Mouse (Mus musculus): ENCODE measurements at regions not wholly inside any gene's neighbourhood (a gene's known extent, or its start where the extent isn't known, plus 50 kb on each side); places are given as distances from the start of the nearest gene placed in this dataset.

DNA sequence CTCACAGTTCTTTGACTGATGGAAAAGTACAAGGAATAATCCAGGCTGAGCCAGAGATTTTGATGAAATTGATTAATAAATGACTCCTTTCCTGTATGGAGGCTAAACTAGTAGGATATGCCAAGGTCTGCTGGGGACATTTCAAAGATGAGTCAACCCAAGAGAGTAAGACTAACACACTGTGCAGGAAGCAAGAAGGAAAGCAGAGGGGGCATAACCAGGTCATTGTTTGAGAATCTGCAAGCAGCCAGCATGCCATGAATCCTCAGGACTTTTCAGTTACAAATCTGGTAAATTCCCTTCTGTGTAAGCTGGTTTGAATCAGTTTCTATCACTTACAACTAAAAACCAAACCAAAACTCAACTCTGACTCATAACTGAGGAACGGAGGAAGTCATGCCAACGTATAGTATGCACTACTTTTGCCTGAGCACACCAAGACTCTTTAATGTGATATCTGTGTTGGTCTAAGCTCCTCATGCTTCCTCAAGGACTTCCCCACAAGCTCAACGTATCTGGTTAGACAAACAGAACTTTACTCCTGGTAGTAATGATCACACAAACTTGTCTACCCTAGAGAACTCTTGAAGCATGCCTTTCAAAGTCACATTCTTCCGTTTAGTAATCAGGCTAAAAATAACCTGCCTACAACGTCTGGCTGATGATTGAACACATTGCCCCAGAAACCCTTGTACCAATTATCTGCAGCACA, 314.0 kb upstream of the Adamts9 start:
- DNase-seq (ENCODE audit: low spot score), result no peak

DNA sequence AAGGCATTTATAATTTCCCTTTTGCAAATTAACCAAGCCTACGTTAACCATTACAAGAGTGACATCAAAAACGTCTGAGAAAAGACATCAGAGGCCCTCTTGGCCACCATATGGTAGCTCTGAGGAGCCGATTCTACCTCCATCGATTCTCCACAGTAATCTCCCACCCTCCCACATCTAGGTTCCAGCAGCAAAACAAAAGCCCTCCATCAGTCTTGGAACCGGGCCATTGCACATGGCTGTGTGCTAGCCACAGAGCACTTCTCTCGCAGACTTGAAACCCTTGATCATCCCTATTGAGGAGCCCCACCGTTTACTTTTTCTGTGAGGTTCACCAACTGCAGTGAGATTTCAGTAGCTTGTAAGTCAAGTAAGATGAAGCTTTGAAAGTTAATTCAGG, 310.5 kb upstream of the Adamts9 start:
- DNase-seq (ENCODE audit: low spot score), result no peak

- no peak for DNase-seq (ENCODE audit: low spot score)
These were observed 305.7 kb upstream of the Adamts9 start for GRCm38 (mm10) chr6:93248973-93249372.

DNA sequence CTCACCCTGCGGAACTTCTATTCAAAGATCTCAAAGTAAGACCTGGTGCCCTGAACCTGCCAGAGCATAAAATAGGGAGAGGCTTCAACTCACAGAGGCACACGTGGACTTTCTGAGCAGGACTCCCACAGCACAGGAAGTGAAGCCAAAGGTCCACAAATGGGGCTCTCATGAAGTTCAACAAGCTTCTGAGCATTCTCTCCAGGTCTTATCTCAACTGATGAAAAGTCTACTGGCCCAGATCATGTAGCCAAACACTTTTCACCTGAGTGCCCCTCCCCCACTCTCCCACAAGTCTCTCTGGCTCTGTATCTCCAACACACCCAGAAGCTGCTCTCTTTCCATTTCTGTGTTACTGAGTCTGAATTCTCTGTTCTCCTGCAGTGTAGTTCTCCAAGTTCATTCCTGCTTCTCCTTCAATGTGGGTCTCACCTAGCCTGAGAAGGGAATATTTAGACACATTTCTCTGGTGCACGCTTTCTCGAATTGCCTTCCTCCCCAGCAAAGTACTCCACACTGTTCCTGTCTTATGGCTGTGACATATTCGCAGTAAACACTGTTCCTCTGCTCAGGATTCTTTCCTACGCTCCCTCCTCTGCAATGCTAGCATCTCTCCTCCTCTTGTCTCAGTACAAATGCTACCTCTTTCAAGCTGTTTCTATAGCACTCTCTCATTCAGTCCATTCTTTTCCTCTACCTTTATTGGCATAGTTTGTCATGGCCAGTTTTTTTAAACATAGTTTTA, 303.4 kb upstream of the Adamts9 start:
- no peak for DNase-seq (ENCODE audit: low spot score)

DNA sequence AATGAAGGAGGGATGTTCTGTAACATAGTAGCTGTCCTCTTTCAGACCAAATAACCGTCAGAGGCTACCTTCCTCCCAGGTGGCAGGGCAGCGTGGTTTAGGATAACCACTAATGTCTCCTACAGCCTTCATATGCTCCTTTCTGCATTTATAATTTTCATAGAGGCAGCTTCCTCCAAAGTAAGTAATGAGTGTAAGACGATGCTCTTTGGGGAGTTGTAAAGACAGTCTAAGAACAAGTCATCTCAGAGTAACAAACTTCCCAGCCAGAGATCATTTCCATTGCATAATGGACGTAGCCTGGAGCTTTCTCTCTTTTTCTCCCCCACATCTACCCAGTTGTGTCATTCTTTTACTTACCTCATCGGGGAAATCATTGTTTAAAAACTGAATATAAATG, 292.3 kb upstream of the Adamts9 start:
- no peak for DNase-seq (ENCODE audit: low spot score)

- no peak for DNase-seq (ENCODE audit: low spot score)
These were observed 289.3 kb upstream of the Adamts9 start for GRCm38 (mm10) chr6:93232636-93233035.

GRCm38 (mm10) chr6:93230450-93230849, 287.2 kb upstream of the Adamts9 start:
- no peak for DNase-seq (ENCODE audit: low spot score)

DNA sequence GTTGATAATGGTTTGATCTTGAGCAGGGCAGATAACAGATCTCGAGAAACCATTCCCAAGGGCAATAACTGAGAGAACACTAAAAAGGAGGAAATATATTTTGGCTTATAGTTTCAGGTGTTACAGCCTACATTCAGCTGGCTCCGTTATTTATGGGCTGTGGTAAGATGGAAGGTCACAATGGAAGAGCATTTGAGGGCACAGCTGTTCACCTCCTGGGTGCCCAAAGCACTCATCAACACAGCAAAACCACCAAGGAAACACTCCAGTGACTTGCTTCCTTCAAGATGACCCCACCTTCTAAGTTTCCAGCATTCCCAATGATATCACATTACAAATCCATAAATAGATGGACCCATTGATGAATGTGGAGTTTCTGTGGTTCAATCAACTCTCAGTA, 286.0 kb upstream of the Adamts9 start:
- no peak for DNase-seq (ENCODE audit: low spot score)

GRCm38 (mm10) chr6:93223610-93224550, 280.6 kb upstream of the Adamts9 start:
- DNase-seq (ENCODE audit: low spot score), result peak; percentile 67

DNA sequence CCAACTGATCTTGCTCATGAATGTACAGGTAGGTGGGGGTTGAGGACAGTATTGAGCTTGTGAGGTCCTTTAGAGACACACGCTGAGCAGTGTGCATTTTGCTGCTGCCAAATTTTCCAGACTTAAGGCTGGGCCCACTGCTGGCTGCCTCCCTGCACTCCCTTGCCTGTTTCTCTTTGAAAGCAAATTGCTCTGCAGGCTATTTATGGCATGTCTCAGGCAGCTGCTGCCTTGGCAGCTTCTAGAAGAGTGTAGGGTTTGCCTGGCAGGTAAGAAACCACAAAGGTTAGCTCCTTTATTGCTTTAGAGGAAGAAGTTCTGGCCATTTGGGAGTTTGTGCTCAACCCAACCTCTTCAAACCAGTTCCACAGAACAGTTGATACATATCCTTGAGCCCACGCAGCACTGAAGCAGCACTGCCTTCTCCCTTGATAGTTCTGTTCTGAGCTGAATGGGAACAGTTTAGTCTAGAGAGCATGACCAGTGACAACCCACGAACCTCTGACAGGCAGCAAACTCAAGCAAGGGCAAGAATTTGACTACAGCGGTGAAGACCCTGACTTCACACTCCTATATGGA, 274.8 kb upstream of the Adamts9 start:
- DNase-seq (ENCODE audit: low spot score), result no peak

DNA sequence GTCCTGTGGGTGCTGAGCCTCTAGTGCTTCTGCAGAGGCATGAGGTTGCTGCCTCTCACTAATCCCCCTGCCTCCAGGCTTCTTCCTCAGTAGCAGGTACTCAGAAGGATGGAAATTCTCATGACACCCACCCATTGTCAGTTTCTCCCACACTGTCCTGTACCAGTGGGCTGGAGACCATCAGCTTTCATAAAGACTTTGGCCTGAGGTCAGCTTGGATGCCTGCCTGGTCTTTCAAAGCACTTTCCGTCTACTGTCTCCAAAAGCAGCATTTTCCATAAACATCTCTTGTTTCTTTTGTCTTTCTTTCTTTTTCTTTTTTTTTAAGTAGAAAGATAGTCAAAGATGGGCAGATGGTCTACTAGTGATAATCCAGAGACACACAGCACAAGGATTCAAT, 257.6 kb upstream of the Adamts9 start:
- DNase-seq (ENCODE audit: low spot score), result no peak

DNA sequence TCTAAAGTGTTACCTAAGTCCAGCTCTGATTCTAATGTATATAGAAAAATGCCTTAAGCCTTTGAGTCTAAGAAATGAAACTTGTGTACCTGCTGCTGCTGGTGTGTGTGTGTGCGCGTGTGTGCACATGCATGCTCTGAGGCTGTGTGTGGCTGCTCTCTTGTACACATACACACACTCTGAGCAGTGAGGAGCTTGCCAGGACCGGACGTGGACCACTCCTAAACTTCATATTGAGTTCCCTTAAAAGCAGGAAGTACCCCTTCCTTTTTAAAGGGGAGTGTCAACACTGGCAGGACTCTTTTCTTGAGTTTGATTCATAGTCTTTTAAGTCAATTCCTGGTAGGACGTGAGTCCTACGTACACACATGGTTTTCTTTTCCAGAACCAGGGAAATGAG, 251.4 kb upstream of the Adamts9 start:
- DNase-seq (ENCODE audit: low spot score), result no peak

- DNase-seq (ENCODE audit: low spot score), result no peak
These were observed 249.7 kb upstream of the Adamts9 start for GRCm38 (mm10) chr6:93192980-93193379.

- DNase-seq (ENCODE audit: low spot score), result no peak
These were observed 247.7 kb upstream of the Adamts9 start for GRCm38 (mm10) chr6:93190986-93191385.

DNA sequence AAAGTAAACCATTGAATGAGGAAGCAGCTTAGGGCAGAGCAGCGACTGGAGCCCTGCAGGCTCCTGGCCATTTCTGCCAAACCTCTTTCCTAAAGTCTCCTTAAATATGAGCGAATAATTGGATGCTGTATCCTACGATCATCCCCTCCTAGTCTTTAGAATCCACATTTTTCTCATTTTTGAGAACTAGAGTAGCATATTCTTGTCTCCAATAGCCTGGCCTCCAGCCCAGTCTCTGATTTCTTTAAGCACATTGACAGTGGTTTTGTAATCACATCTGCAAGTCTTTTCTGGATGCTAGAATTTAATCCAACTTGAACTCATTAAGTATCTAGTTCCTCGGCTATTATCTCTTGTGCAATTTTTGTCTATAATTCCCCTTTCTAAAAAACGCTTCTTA, 225.2 kb upstream of the Adamts9 start:
- DNase-seq (ENCODE audit: low spot score), result no peak

DNA sequence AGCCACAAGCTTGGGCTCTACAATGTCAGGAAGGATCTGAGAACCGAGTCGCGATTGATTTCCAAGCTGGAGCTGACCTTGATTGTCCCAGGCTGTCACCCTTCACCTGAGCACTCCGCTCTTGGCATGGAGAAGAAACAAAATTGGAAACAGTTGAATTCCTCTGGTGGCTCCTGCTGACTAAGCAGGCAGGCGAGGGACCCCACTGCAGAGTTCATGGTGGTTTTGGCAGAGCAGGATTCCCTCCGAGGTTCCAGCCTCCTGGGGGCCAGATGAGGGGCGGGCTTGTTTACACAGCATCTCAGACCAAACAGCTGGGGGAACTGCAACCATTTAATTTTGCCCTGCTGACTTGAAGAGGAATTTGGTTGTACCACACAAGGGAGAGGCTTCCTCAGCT, 224.0 kb upstream of the Adamts9 start:
- peak; percentile 38 for DNase-seq (ENCODE audit: low spot score)

GRCm38 (mm10) chr6:93165942-93166341, 222.7 kb upstream of the Adamts9 start:
- DNase-seq (ENCODE audit: low spot score), result no peak

GRCm38 (mm10) chr6:93152431-93153208, 209.3 kb upstream of the Adamts9 start:
- DNase-seq (ENCODE audit: low spot score), result no peak

DNA sequence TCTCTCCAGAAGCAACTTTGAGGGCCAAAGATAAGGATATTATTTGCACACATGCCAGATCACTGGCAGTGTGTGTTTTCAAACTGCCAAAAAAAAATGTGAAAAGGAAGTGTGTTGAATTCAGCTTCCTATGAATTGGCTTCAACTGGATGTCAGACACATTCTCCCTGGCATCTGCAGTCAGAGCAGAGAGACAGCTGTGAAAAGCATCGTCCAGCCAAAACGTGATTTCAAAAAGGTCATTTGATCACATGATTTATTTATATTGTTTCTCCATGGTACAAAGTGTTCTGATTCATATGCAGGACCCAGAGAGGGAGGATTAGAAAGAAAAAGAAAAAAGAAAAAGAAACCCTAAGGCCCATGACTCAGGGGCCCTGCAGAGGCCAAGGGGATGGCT, 207.2 kb upstream of the Adamts9 start:
- DNase-seq (ENCODE audit: low spot score), result no peak

DNA sequence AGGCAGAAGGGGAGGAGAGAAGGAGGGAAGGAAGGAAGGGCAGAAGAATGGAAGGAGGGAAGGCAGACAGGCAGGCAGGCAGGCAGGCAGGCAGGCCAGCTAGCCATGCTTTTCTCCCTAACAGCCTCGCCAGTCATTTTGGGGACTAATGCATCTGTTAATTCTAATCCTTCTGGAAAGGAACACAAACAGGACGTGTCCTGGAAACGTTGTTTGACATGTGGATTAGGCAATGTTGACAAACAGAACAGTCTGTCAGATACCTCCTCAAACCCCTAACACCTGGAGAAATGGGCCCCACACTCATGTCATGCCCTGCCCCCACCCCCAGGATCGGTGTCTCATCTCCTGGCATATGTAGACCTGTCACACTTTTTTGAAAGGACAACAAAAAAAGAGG, 206.7 kb upstream of the Adamts9 start:
- DNase-seq (ENCODE audit: low spot score), result no peak

DNA sequence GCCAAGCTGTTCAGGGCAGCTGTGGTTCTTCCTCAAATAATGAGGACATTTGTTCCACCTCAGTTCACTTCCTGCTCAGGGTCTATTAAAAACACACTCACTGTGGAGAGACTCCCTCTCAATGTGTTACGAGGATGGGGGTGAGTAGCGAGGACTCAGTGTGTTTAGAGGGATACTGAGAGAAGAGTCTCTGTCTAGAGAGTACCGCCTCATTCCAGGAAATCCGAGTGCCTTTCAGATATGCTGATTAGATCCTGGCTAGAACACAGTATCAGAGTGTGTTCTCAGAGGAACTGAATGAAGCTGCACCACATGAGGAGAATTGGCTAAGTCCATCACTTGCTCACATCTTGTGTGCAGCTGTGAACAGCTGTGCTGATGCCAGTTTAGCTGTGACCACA, 197.0 kb upstream of the Adamts9 start:
- DNase-seq (ENCODE audit: low spot score), result peak; percentile 19

DNA sequence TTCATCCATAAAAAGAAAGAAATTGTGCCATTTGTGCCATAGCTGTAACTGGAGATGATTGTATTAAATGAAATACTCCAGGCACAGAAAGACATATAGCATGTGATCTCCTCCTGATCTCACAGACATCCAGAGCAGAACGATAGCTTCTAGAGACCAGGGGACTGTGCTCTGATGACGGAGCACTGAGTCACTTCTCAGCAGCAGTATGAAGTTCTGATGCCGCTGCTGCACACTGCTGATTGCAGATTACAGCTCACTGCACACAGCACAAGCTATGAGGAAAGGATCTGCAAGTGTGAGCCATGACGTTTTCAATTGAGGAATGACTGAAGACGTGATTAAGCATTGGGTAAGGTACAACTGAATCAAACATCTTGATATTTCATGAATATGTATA, 190.6 kb upstream of the Adamts9 start:
- no peak for DNase-seq (ENCODE audit: low spot score)

All from embryo, embryonic 10 days (tissue).